Comparison of ENCODE assay signal across 9 mouse cellular contexts in the genomic region with DNA sequence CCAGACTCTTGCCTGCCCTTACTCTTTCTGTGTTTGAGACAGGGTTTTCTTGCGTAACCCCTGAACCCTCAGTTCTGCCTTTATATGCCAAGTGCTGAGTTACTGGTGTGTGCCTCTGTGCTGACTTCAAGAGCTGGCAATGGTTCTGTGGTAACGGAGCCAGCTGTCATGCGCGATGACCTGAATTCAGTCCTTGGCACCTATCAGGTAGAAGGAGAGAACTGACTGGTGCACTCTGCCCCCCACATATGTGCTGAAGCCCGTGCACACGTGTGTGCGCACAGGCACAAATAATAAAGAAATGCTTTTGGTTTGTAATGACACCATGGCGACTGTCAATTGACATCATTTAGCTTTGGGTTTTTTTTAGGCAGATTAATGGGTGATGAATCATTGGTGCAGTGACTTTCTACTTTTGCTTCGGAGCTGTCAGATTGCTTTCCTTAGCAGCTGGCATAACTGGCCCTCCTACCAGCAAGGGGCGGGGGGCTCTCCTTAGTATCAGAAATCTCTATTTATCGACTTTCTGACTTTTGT. TPM values are rescaled to one million over a fixed set of nuclear protein-coding genes. Genes with fewer than 3 reads are reported as not detected.
A peak's percentile ranks its signal among the peaks of the same experiment; 100 is the strongest.
DNase-seq lines count a peak whose midpoint lies in the region; ATAC-seq and TF ChIP-seq lines count a peak whose summit lies in the region.
"Had no signal": no experiment of that assay in that cellular context is flagged by ENCODE, and none has a peak within 500 bp of the region (broad histone marks: within the 10 kb centered on the region; RNA-seq: fewer than 3 reads in every experiment).

No protein-coding gene starts in this region.

- H3K9me3 ChIP-seq in midbrain, postnatal 0 days (ENCODE audit: low read length) = no peaks in the 10 kb centered on the region

- no peaks in the 10 kb centered on the region for H3K27me3 ChIP-seq in midbrain, postnatal 0 days (ENCODE audit: insufficient read depth, low read length)

- peak; percentile 20 for DNase-seq in lung, postnatal 14 days
- no peak for DNase-seq in lung, adult 2 months
- DNase-seq in adrenal gland, postnatal 10 days = peak; percentile 75
- DNase-seq in cerebellum, postnatal 25 days = peak; percentile 81 to 83
- peak; percentile 64 to 67 for DNase-seq in heart, postnatal 36 days
- no peak for DNase-seq in layer of hippocampus, postnatal 10 days (ENCODE audit: low spot score in 2 of 2)
- no peak for DNase-seq in midbrain, postnatal 0 days (ENCODE audit: low spot score)

- no peak overlapping the region for H3K4me2 ChIP-seq in midbrain, postnatal 0 days (ENCODE audit: low read depth, low read length, poor library complexity, severe bottlenecking)

- intact Hi-C loops in heart, postnatal 36 days (cut with DNase I) = no loop called here

- ATAC-seq in midbrain, postnatal 0 days (ENCODE audit: low FRiP score) = no peak
- ATAC-seq: intestine, postnatal 0 days had no signal

- H3K9ac ChIP-seq in midbrain, postnatal 0 days (replicated peaks; ENCODE audit: low read length, poor library complexity, severe bottlenecking) = no peak overlapping the region

- no peak overlapping the region for H3K4me3 ChIP-seq in lung, adult 2 months (replicated peaks; ENCODE audit: extremely low read depth, low read depth, low read length)
- no peak overlapping the region for H3K4me3 ChIP-seq in midbrain, postnatal 0 days (ENCODE audit: low read depth, low read length)
- H3K4me3 ChIP-seq: erythroblast, embryonic 14.5 days had no signal

- no peak for TF ChIP-seq CTCF in lung, adult 2 months (IDR thresholded peaks at IDR 0.05; ENCODE audit: insufficient read depth, low read length)
- TF ChIP-seq CTCF in midbrain, postnatal 0 days (IDR thresholded peaks at IDR 0.05) = no peak

- no peak for TF ChIP-seq POLR2A in lung, adult 2 months (IDR thresholded peaks at IDR 0.05; ENCODE audit: borderline replicate concordance, extremely low read depth, low read depth, low read length)

- H3K4me1 ChIP-seq in lung, adult 2 months (ENCODE audit: control insufficient read depth, insufficient read depth, low read length) = peaks cover 7% of the 10 kb centered on the region
- peaks cover 14% of the 10 kb centered on the region for H3K4me1 ChIP-seq in midbrain, postnatal 0 days (ENCODE audit: insufficient read depth, low read length)

- 65% methylated on average over 11 of the region's 11 CpGs for WGBS in lung, adult 2 months
- WGBS in midbrain, postnatal 0 days = 78% methylated on average over 11 of the region's 11 CpGs

- H3K36me3 ChIP-seq in midbrain, postnatal 0 days (ENCODE audit: insufficient read depth, low read length) = no peaks in the 10 kb centered on the region

- H3K27ac ChIP-seq in midbrain, postnatal 0 days (ENCODE audit: low read depth, low read length) = no peak overlapping the region

RNA-seq across cellular contexts. Expression of gene Itsn1, which starts 38.2 kb away (rescaled TPM):
- polyA plus RNA-seq in lung, adult 2 months (2012; rRNA removed) = 18.4 and 43.7 TPM in 2 replicates
- total RNA-seq in adrenal gland, postnatal 10 days (2021) = 10 to 100 TPM; 31.7 to 52.0 TPM
- 10 to 100 TPM; 44.0 to 44.7 TPM for total RNA-seq in heart, postnatal 36 days (2021)
- 100 to 1,000 TPM; 145 to 159 TPM for total RNA-seq in layer of hippocampus, postnatal 10 days (2021)
- 78.7 and 84.7 TPM in 2 replicates for total RNA-seq in midbrain, postnatal 0 days (2014; rRNA removed)
- 34.0 and 34.7 TPM in 2 replicates for polyA plus RNA-seq in midbrain, postnatal 0 days (2015; fragmentation: Nextera tagmentation; extraction: Ambion mirVana)

RNA-seq across cellular contexts. Expression of gene Cryzl1, which starts 38.5 kb away (rescaled TPM):
- 22.3 and 29.8 TPM in 2 replicates for polyA plus RNA-seq in lung, adult 2 months (2012; rRNA removed)
- total RNA-seq in adrenal gland, postnatal 10 days (2021) = 10 to 100 TPM; 35.0 to 47.0 TPM
- total RNA-seq in heart, postnatal 36 days (2021) = 10 to 100 TPM; 25.6 to 26.4 TPM
- 10 to 100 TPM; 78.9 to 94.2 TPM for total RNA-seq in layer of hippocampus, postnatal 10 days (2021)
- 42.9 and 68.7 TPM in 2 replicates for total RNA-seq in midbrain, postnatal 0 days (2014; rRNA removed)
- polyA plus RNA-seq in midbrain, postnatal 0 days (2015; fragmentation: Nextera tagmentation; extraction: Ambion mirVana) = 93.0 and 100 TPM in 2 replicates

Comparison
In these comparisons a context has a peak if more than half of its experiments do, and no peak if none do; other contexts are left out.
1. DNase-seq: peak in lung, postnatal 14 days (single experiment), adrenal gland, postnatal 10 days (single experiment), cerebellum, postnatal 25 days (2 of 2) and heart, postnatal 36 days (2 of 2); none in lung, adult 2 months (single experiment), layer of hippocampus, postnatal 10 days (0 of 2) and midbrain, postnatal 0 days (single experiment).